In genomic region chr12:77533606-77534005, GRCm38 (mm10) we compare ENCODE assay signal across 29 mouse cellular contexts.
DNase-seq lines count a peak whose midpoint lies in the region; ATAC-seq and TF ChIP-seq lines count a peak whose summit lies in the region.
"Had no signal": no experiment of that assay in that cellular context is flagged by ENCODE, and none has a peak within 500 bp of the region (broad histone marks: within the 10 kb centered on the region; RNA-seq: fewer than 3 reads in every experiment).

No protein-coding gene starts in this region.

- H3K9ac ChIP-seq in liver, postnatal 0 days (replicated peaks) = no peak overlapping the region
- H3K9ac ChIP-seq in liver, embryonic 12.5 days = no peak overlapping the region
- no peak overlapping the region for H3K9ac ChIP-seq in forebrain, embryonic 16.5 days (replicated peaks; ENCODE audit: low read depth, low read length)
- H3K9ac ChIP-seq: embryonic facial prominence, embryonic 13.5 days; embryonic facial prominence, embryonic 15.5 days; forebrain, embryonic 12.5 days had no signal

- peak overlapping the region; percentile 72 for H3K27ac ChIP-seq in liver, postnatal 0 days (ENCODE audit: low read depth)
- H3K27ac ChIP-seq in liver, embryonic 12.5 days = no peak overlapping the region
- H3K27ac ChIP-seq in bone marrow, adult 2 months (ENCODE audit: control insufficient read depth, insufficient read depth, low read depth, low read length, poor library complexity) = peak overlapping the region; percentile 75
- H3K27ac ChIP-seq in forebrain, embryonic 16.5 days (ENCODE audit: low read length) = no peak overlapping the region
- H3K27ac ChIP-seq: embryonic facial prominence, embryonic 13.5 days; embryonic facial prominence, embryonic 15.5 days; forebrain, embryonic 10.5 days; forebrain, embryonic 12.5 days had no signal

- no peak for TF ChIP-seq EP300 in liver, postnatal 0 days (IDR thresholded peaks at IDR 0.05; ENCODE audit: low read depth)

- H3K4me2 ChIP-seq in liver, postnatal 0 days (ENCODE audit: low read depth, low read length) = no peak overlapping the region
- no peak overlapping the region for H3K4me2 ChIP-seq in liver, embryonic 12.5 days
- no peak overlapping the region for H3K4me2 ChIP-seq in forebrain, embryonic 16.5 days (ENCODE audit: low read length)
- H3K4me2 ChIP-seq: embryonic facial prominence, embryonic 13.5 days; embryonic facial prominence, embryonic 15.5 days; forebrain, embryonic 12.5 days had no signal

- TF ChIP-seq CTCF in liver, postnatal 0 days (IDR thresholded peaks at IDR 0.05; ENCODE audit: low read depth) = no peak
- TF ChIP-seq CTCF in bone marrow, adult 2 months (IDR thresholded peaks at IDR 0.05; ENCODE audit: control insufficient read depth, insufficient read depth, low read length) = no peak

- 61% methylated on average over 2 of the region's 2 CpGs for WGBS in liver, postnatal 0 days (ENCODE audit: insufficient replicate concordance)
- WGBS in liver, embryonic 12.5 days (ENCODE audit: insufficient replicate concordance) = 52% methylated on average over 2 of the region's 2 CpGs
- whole genome bisulfite sequencing in bone marrow, adult 2 months = 34% methylated on average over 2 of the region's 2 CpGs
- WGBS in forebrain, embryonic 16.5 days = 63% methylated on average over 2 of the region's 2 CpGs

- no peaks in the 10 kb centered on the region for H3K36me3 ChIP-seq in liver, postnatal 0 days (replicated peaks; ENCODE audit: insufficient read depth, low read length)
- H3K36me3 ChIP-seq in liver, embryonic 12.5 days = no peaks in the 10 kb centered on the region
- H3K36me3 ChIP-seq in forebrain, embryonic 16.5 days (ENCODE audit: control insufficient read depth, insufficient read depth) = no peaks in the 10 kb centered on the region
- H3K36me3 ChIP-seq: embryonic facial prominence, embryonic 13.5 days; embryonic facial prominence, embryonic 15.5 days; forebrain, embryonic 10.5 days; forebrain, embryonic 12.5 days; G1E had no signal

- no peak for TF ChIP-seq POLR2A in bone marrow, adult 2 months (IDR thresholded peaks at IDR 0.05; ENCODE audit: borderline replicate concordance, control insufficient read depth, low read depth, low read length)

- ATAC-seq in liver, postnatal 0 days = no peak
- no peak for ATAC-seq in liver, embryonic 12.5 days
- ATAC-seq in forebrain, embryonic 16.5 days = no peak
- ATAC-seq: activated CD4-positive, CD25-positive, alpha-beta regulatory T cell, adult 4 months; CD4-positive, CD25-positive, alpha-beta regulatory T cell, adult 4 months; forebrain, embryonic 14.5 days; Patski had no signal

- peak; percentile 64 for DNase-seq in heart, adult 11 months
- no peak for DNase-seq in heart, adult 8-10 months (ENCODE audit: low spot score)
- DNase-seq in liver, postnatal 0 days = no peak
- peak; percentile 26 for DNase-seq in testis, postnatal 10 days (ENCODE audit: low spot score)
- DNase-seq in testis, postnatal 14 days (ENCODE audit: low spot score) = no peak
- DNase-seq: adrenal gland, adult 8-10 months; adrenal gland, postnatal 14 days; adrenal gland, postnatal 36 days; cerebellum, adult 11 months; cerebellum, adult 18-20 months; cerebellum, adult 8-10 months; cerebellum, adult 9-11 months; cerebellum, postnatal 14 days; cerebellum, postnatal 36 days; embryo, embryonic 11 days had no signal

- peaks cover 30% of the 10 kb centered on the region for H3K4me1 ChIP-seq in liver, postnatal 0 days (ENCODE audit: insufficient read depth)
- H3K4me1 ChIP-seq in liver, embryonic 12.5 days = no peaks in the 10 kb centered on the region
- peaks cover 27% of the 10 kb centered on the region for H3K4me1 ChIP-seq in bone marrow, adult 2 months (ENCODE audit: control insufficient read depth, insufficient read depth, low read length)
- H3K4me1 ChIP-seq in forebrain, embryonic 16.5 days (replicated peaks; ENCODE audit: control insufficient read depth, insufficient read depth, low read length) = peaks cover 4% of the 10 kb centered on the region; the same call in 1 of the 2 replicates
- H3K4me1 ChIP-seq: embryonic facial prominence, embryonic 13.5 days; embryonic facial prominence, embryonic 15.5 days had no signal

- no peaks in the 10 kb centered on the region for H3K27me3 ChIP-seq in liver, postnatal 0 days (ENCODE audit: insufficient read depth, low read length)
- no peaks in the 10 kb centered on the region for H3K27me3 ChIP-seq in liver, embryonic 12.5 days (replicated peaks)
- no peaks in the 10 kb centered on the region for H3K27me3 ChIP-seq in forebrain, embryonic 16.5 days (replicated peaks; ENCODE audit: control insufficient read depth, insufficient read depth, low read length)
- H3K27me3 ChIP-seq: CH12.LX; embryonic facial prominence, embryonic 13.5 days; embryonic facial prominence, embryonic 15.5 days; forebrain, embryonic 12.5 days had no signal

- no peaks in the 10 kb centered on the region for H3K9me3 ChIP-seq in liver, postnatal 0 days (ENCODE audit: low read length)
- H3K9me3 ChIP-seq in liver, embryonic 12.5 days (replicated peaks) = no peaks in the 10 kb centered on the region
- no peaks in the 10 kb centered on the region for H3K9me3 ChIP-seq in forebrain, embryonic 16.5 days (ENCODE audit: control insufficient read depth, low read length)
- H3K9me3 ChIP-seq: embryonic facial prominence, embryonic 13.5 days; embryonic facial prominence, embryonic 15.5 days; forebrain, embryonic 10.5 days; forebrain, embryonic 12.5 days; G1E had no signal

- no peak overlapping the region for H3K4me3 ChIP-seq in liver, postnatal 0 days (ENCODE audit: low read depth, low read length)
- no peak overlapping the region for H3K4me3 ChIP-seq in liver, embryonic 12.5 days
- H3K4me3 ChIP-seq in bone marrow, adult 2 months (replicated peaks; ENCODE audit: control insufficient read depth, low read depth, low read length) = no peak overlapping the region
- no peak overlapping the region for H3K4me3 ChIP-seq in forebrain, embryonic 16.5 days (replicated peaks; ENCODE audit: low read length)
- H3K4me3 ChIP-seq: embryonic facial prominence, embryonic 13.5 days; embryonic facial prominence, embryonic 15.5 days; erythroblast, embryonic 14.5 days; forebrain, embryonic 10.5 days; forebrain, embryonic 12.5 days had no signal

Comparison
In these comparisons a context has a peak if more than half of its experiments do, and no peak if none do; other contexts are left out.
1. DNase-seq: peak in heart, adult 11 months (single experiment) and testis, postnatal 10 days (single experiment); none in heart, adult 8-10 months (single experiment), liver, postnatal 0 days (single experiment) and testis, postnatal 14 days (single experiment).
2. H3K27ac ChIP-seq: peak in liver, postnatal 0 days (single experiment) and bone marrow, adult 2 months (single experiment); none in liver, embryonic 12.5 days (single experiment) and forebrain, embryonic 16.5 days (single experiment).